Mouse (Mus musculus): Measurements from ENCODE around the gene Sema3g. TPM values are rescaled to one million over a fixed set of nuclear protein-coding genes. Genes with fewer than 3 reads are reported as not detected.

Sema3g gene
- polyA plus RNA-seq, 1 experiment from 2014 or later, result 0.73 TPM

GRCm38 (mm10) chr14:31183541-31183940, 34.1 kb upstream of the Sema3g start:
- Histone ChIP-seq H3K4me1 (no peaks in the 10 kb centered on the region), H3K27me3 (ENCODE audit: low read depth, poor library complexity, severe bottlenecking) (no peaks in the 10 kb centered on the region), H3K27ac (no peak overlapping the region), H3K9me3 (replicated peaks) (no peaks in the 10 kb centered on the region), H3K36me3 (peaks cover 100% of the 10 kb centered on the region), H3K4me3 (no peak overlapping the region)
- DNase-seq (ENCODE audit: low spot score), result no peak
- WGBS, result 94% methylated on average over 5 of the region's 5 CpGs

- Histone ChIP-seq H3K27me3 (ENCODE audit: low read depth, poor library complexity, severe bottlenecking) (no peaks in the 10 kb centered on the region), H3K4me1 (no peaks in the 10 kb centered on the region), H3K9me3 (replicated peaks) (no peaks in the 10 kb centered on the region), H3K4me3 (no peak overlapping the region), H3K36me3 (peaks cover 100% of the 10 kb centered on the region), H3K27ac (no peak overlapping the region)
- 95% methylated on average over 12 of the region's 12 CpGs for WGBS
- DNase-seq (ENCODE audit: low spot score), result no peak
Measured at GRCm38 (mm10) chr14:31184195-31184594, 33.5 kb upstream of the Sema3g start.

GRCm38 (mm10) chr14:31186656-31187055, 31.0 kb upstream of the Sema3g start:
- no peaks in the 10 kb centered on the region for H3K27me3 ChIP-seq (ENCODE audit: low read depth, poor library complexity, severe bottlenecking)

GRCm38 (mm10) chr14:31188771-31189181, 28.9 kb upstream of the Sema3g start:
- DNase-seq (ENCODE audit: low spot score), result no peak
- Histone ChIP-seq H3K9me3 (replicated peaks) (no peaks in the 10 kb centered on the region), H3K36me3 (peaks cover 100% of the 10 kb centered on the region), H3K4me1 (no peaks in the 10 kb centered on the region), H3K4me3 (no peak overlapping the region), H3K27ac (no peak overlapping the region), H3K27me3 (ENCODE audit: low read depth, poor library complexity, severe bottlenecking) (no peaks in the 10 kb centered on the region)
- 95% methylated on average over 6 of the region's 6 CpGs for WGBS

More at GRCm38 (mm10) chr14:31186656-31187055, 31.0 kb upstream of the Sema3g start:
- no peak for DNase-seq (ENCODE audit: low spot score)
- H3K36me3 ChIP-seq, result peaks cover 100% of the 10 kb centered on the region
- H3K9me3 ChIP-seq (replicated peaks), result no peaks in the 10 kb centered on the region
- H3K4me3 ChIP-seq, result no peak overlapping the region
- no peaks in the 10 kb centered on the region for H3K4me1 ChIP-seq
- 92% methylated on average over 4 of the region's 4 CpGs for WGBS
- no peak overlapping the region for H3K27ac ChIP-seq

GRCm38 (mm10) chr14:31189348-31189747, 28.3 kb upstream of the Sema3g start:
- 92% methylated on average over 3 of the region's 3 CpGs for WGBS
- no peak overlapping the region for H3K27ac ChIP-seq
- H3K27me3 ChIP-seq (ENCODE audit: low read depth, poor library complexity, severe bottlenecking), result no peaks in the 10 kb centered on the region
- no peak overlapping the region for H3K4me3 ChIP-seq
- H3K4me1 ChIP-seq, result no peaks in the 10 kb centered on the region
- H3K9me3 ChIP-seq (replicated peaks), result no peaks in the 10 kb centered on the region
- DNase-seq (ENCODE audit: low spot score), result no peak
- H3K36me3 ChIP-seq, result peaks cover 100% of the 10 kb centered on the region

- Histone ChIP-seq H3K36me3 (peaks cover 100% of the 10 kb centered on the region), H3K27me3 (ENCODE audit: low read depth, poor library complexity, severe bottlenecking) (no peaks in the 10 kb centered on the region), H3K4me1 (no peaks in the 10 kb centered on the region), H3K27ac (no peak overlapping the region), H3K4me3 (no peak overlapping the region), H3K9me3 (replicated peaks) (no peaks in the 10 kb centered on the region)
- no peak for DNase-seq (ENCODE audit: low spot score)
- WGBS, result 92% methylated on average over 2 of the region's 2 CpGs
Measured at GRCm38 (mm10) chr14:31191936-31192335, 25.7 kb upstream of the Sema3g start.

GRCm38 (mm10) chr14:31193791-31194190, 23.9 kb upstream of the Sema3g start:
- Histone ChIP-seq H3K27me3 (ENCODE audit: low read depth, poor library complexity, severe bottlenecking) (no peaks in the 10 kb centered on the region), H3K9me3 (replicated peaks) (no peaks in the 10 kb centered on the region), H3K4me1 (no peaks in the 10 kb centered on the region), H3K27ac (no peak overlapping the region), H3K36me3 (peaks cover 100% of the 10 kb centered on the region), H3K4me3 (no peak overlapping the region)
- WGBS, result 92% methylated on average over 7 of the region's 7 CpGs
- DNase-seq (ENCODE audit: low spot score), result no peak

- H3K4me1 ChIP-seq, result no peaks in the 10 kb centered on the region
- no peaks in the 10 kb centered on the region for H3K27me3 ChIP-seq (ENCODE audit: low read depth, poor library complexity, severe bottlenecking)
- no peak for DNase-seq (ENCODE audit: low spot score)
- WGBS, result 89% methylated on average over 2 of the region's 2 CpGs
- peaks cover 100% of the 10 kb centered on the region for H3K36me3 ChIP-seq
- no peak overlapping the region for H3K27ac ChIP-seq
- no peaks in the 10 kb centered on the region for H3K9me3 ChIP-seq (replicated peaks)
- H3K4me3 ChIP-seq, result no peak overlapping the region
Measured at GRCm38 (mm10) chr14:31194441-31194840, 23.2 kb upstream of the Sema3g start.

- Histone ChIP-seq H3K4me3 (no peak overlapping the region), H3K9me3 (replicated peaks) (no peaks in the 10 kb centered on the region), H3K4me1 (no peaks in the 10 kb centered on the region), H3K27ac (no peak overlapping the region), H3K27me3 (ENCODE audit: low read depth, poor library complexity, severe bottlenecking) (no peaks in the 10 kb centered on the region), H3K36me3 (peaks cover 100% of the 10 kb centered on the region)
- 88% methylated on average over 14 of the region's 14 CpGs for WGBS
- no peak for DNase-seq (ENCODE audit: low spot score)
Measured at GRCm38 (mm10) chr14:31194891-31195513, 22.7 kb upstream of the Sema3g start.

GRCm38 (mm10) chr14:31195521-31195920, 22.1 kb upstream of the Sema3g start:
- Histone ChIP-seq H3K36me3 (peaks cover 100% of the 10 kb centered on the region), H3K27me3 (ENCODE audit: low read depth, poor library complexity, severe bottlenecking) (no peaks in the 10 kb centered on the region), H3K9me3 (replicated peaks) (no peaks in the 10 kb centered on the region), H3K27ac (no peak overlapping the region), H3K4me1 (no peaks in the 10 kb centered on the region), H3K4me3 (no peak overlapping the region)
- no peak for DNase-seq (ENCODE audit: low spot score)
- 94% methylated on average over 4 of the region's 4 CpGs for WGBS

GRCm38 (mm10) chr14:31195968-31196367, 21.7 kb upstream of the Sema3g start:
- Histone ChIP-seq H3K4me3 (no peak overlapping the region), H3K36me3 (peaks cover 100% of the 10 kb centered on the region), H3K9me3 (replicated peaks) (no peaks in the 10 kb centered on the region), H3K27me3 (ENCODE audit: low read depth, poor library complexity, severe bottlenecking) (no peaks in the 10 kb centered on the region), H3K4me1 (no peaks in the 10 kb centered on the region), H3K27ac (no peak overlapping the region)
- no peak for DNase-seq (ENCODE audit: low spot score)

- WGBS, result 86% methylated on average over 16 of the region's 16 CpGs
- Histone ChIP-seq H3K36me3 (peaks cover 100% of the 10 kb centered on the region), H3K4me1 (no peaks in the 10 kb centered on the region), H3K27ac (no peak overlapping the region), H3K4me3 (no peak overlapping the region), H3K27me3 (ENCODE audit: low read depth, poor library complexity, severe bottlenecking) (no peaks in the 10 kb centered on the region), H3K9me3 (replicated peaks) (no peaks in the 10 kb centered on the region)
- DNase-seq (ENCODE audit: low spot score), result no peak
Measured at GRCm38 (mm10) chr14:31197547-31198516, 19.8 kb upstream of the Sema3g start.

- Histone ChIP-seq H3K4me3 (no peak overlapping the region), H3K36me3 (peaks cover 100% of the 10 kb centered on the region), H3K27me3 (ENCODE audit: low read depth, poor library complexity, severe bottlenecking) (no peaks in the 10 kb centered on the region), H3K9me3 (replicated peaks) (no peaks in the 10 kb centered on the region), H3K27ac (no peak overlapping the region), H3K4me1 (peaks cover 4% of the 10 kb centered on the region)
- 95% methylated on average over 7 of the region's 7 CpGs for WGBS
- DNase-seq (ENCODE audit: low spot score), result no peak
Measured at GRCm38 (mm10) chr14:31199599-31199998, 18.1 kb upstream of the Sema3g start.

Data from limb, embryonic 10.5 days (tissue).